Mouse (Mus musculus) lung, postnatal 10 days (tissue): ENCODE data around the gene Cyth4.
A peak's percentile ranks its signal among the peaks of the same experiment; 100 is the strongest.

Source experiments
- DNase-seq: peaks from one replicate; pipeline ENCODE4 v3.0.0; 2021

The Cyth4 gene

GRCm38 (mm10) chr15:78623426-78623825, 26.6 kb downstream of the Cyth4 start:
- peak; percentile 86 for DNase-seq

- DNase-seq, result peak; percentile 94
Observed at GRCm38 (mm10) chr15:78624431-78624950, 27.6 kb downstream of the Cyth4 start.

GRCm38 (mm10) chr15:78624961-78625360, 28.1 kb downstream of the Cyth4 start:
- DNase-seq, result no peak

GRCm38 (mm10) chr15:78626285-78626684, 29.4 kb downstream of the Cyth4 start:
- no peak for DNase-seq

- DNase-seq, result no peak
Observed at GRCm38 (mm10) chr15:78632387-78632786, 35.5 kb downstream of the Cyth4 start.

- no peak for DNase-seq
Observed at GRCm38 (mm10) chr15:78633413-78633812, 36.6 kb downstream of the Cyth4 start.

- DNase-seq, result peak; percentile 21
Observed at GRCm38 (mm10) chr15:78634095-78634737, 37.4 kb downstream of the Cyth4 start.

GRCm38 (mm10) chr15:78635231-78635630, 38.4 kb downstream of the Cyth4 start:
- DNase-seq, result peak; percentile 62

GRCm38 (mm10) chr15:78643633-78644032, 46.8 kb downstream of the Cyth4 start:
- DNase-seq, result no peak

- no peak for DNase-seq
Observed at GRCm38 (mm10) chr15:78644606-78645005, 47.8 kb downstream of the Cyth4 start.

- DNase-seq, result no peak
Observed at GRCm38 (mm10) chr15:78647746-78648145, 50.9 kb downstream of the Cyth4 start.

GRCm38 (mm10) chr15:78651169-78651568, 54.3 kb downstream of the Cyth4 start:
- DNase-seq, result no peak

- peak; percentile 76 for DNase-seq
Observed at GRCm38 (mm10) chr15:78664268-78664667, 67.4 kb downstream of the Cyth4 start.

- peak; percentile 32 for DNase-seq
Observed at GRCm38 (mm10) chr15:78669221-78669871, 72.5 kb downstream of the Cyth4 start.

GRCm38 (mm10) chr15:78670341-78670740, 73.5 kb downstream of the Cyth4 start:
- peak; percentile 37 for DNase-seq
